Mouse (Mus musculus): Measurements from ENCODE around the gene Tnr.

- no peak for TF ChIP-seq POLR2A (IDR thresholded peaks at IDR 0.05; ENCODE audit: extremely low read depth, insufficient read depth, low read length)
- no peak for TF ChIP-seq CTCF (IDR thresholded peaks at IDR 0.05; ENCODE audit: low read depth, low read length)
Observed at GRCm38 (mm10) chr1:159615686-159616085, 92.1 kb downstream of the Tnr start.

Data from liver, adult 2 months (tissue).